Mouse (Mus musculus) MEL (cell line): ENCODE results near the gene Tmem35b.

ENCODE experiments used
- POLR2A ChIP-seq, 2 experiments: IDR thresholded peaks; 2 replicates each; pipeline ENCODE4 v1.6.1; 2011 to 2012; ENCODE audit warnings: low read length in 2 of 2, mild to moderate bottlenecking in 2 of 2, control low read depth in 1 of 2, improper control_type of control experiment in 1 of 2, low read depth in 1 of 2, moderate library complexity in 1 of 2; ENCODE audit not compliant: control insufficient read depth in 1 of 2, insufficient read depth in 1 of 2, poor library complexity in 1 of 2
- TCF12 ChIP-seq: IDR thresholded peaks from 2 replicates; pipeline ENCODE4 v1.6.1; 2014; ENCODE audit warnings: low read depth, mild to moderate bottlenecking, inconsistent platforms, low read length, improper control_type of control experiment, moderate library complexity

GRCm38 (mm10) chr4:127091188-127091587 is 32.3 kb upstream of the Tmem35b start:
- TF ChIP-seq POLR2A (IDR thresholded peaks at IDR 0.05; ENCODE audit: control insufficient read depth in 1 of 2, insufficient read depth in 1 of 2, low read depth in 1 of 2, low read length in 2 of 2, poor library complexity in 1 of 2) (no peak), TCF12 (no peak)
